Mouse (Mus musculus) neural tube, embryonic 11.5 days (tissue): ENCODE measurements around the gene Akt1s1. TPM values are rescaled to one million over a fixed set of nuclear protein-coding genes. Genes with fewer than 3 reads are reported as not detected.

Experiments used
- ATAC-seq: fragments of 200-750 bp; cut with Nextera tagmentation; 2 replicates; pipeline ENCODE4 v1.8.0; 2017; ENCODE audit warnings: moderate number of reproducible peaks, mild to moderate bottlenecking, moderate TSS enrichment, moderate library complexity; ENCODE audit not compliant: insufficient read depth, low FRiP score, low TSS enrichment
- DNase-seq: peaks from one replicate; pipeline ENCODE4 v3.0.0-alpha.2; 2015; ENCODE audit warnings: low spot score
- H3K27ac ChIP-seq: fragments of 300-500 bp; sonication (generic); 2 replicates; pipeline ENCODE4 v1.5.1; 2014; ENCODE audit warnings: low read depth, mild to moderate bottlenecking, low read length
- H3K27me3 ChIP-seq: fragments of 300-500 bp; sonication (generic); 2 replicates; pipeline ENCODE4 v1.6.1; 2014; ENCODE audit warnings: mild to moderate bottlenecking, low read length, mixed read lengths; ENCODE audit not compliant: control insufficient read depth, insufficient read depth
- H3K36me3 ChIP-seq: fragments of 300-500 bp; sonication (generic); 2 replicates; pipeline ENCODE4 v1.6.1; 2014; ENCODE audit warnings: mild to moderate bottlenecking, low read length, moderate library complexity, mixed read lengths; ENCODE audit not compliant: control insufficient read depth, insufficient read depth
- H3K4me1 ChIP-seq: fragments of 300-500 bp; sonication (generic); 2 replicates; pipeline ENCODE4 v1.6.1; 2014; ENCODE audit warnings: low read length, mixed read lengths; ENCODE audit not compliant: control insufficient read depth, insufficient read depth
- H3K4me2 ChIP-seq: fragments of 300-500 bp; sonication (generic); 2 replicates; pipeline ENCODE4 v1.6.1; 2014; ENCODE audit warnings: low read depth, mild to moderate bottlenecking, moderate library complexity
- H3K4me3 ChIP-seq: fragments of 300-500 bp; sonication (generic); 2 replicates; pipeline ENCODE4 v1.5.1; 2014; ENCODE audit warnings: low read depth, low read length
- H3K9ac ChIP-seq: fragments of 300-500 bp; sonication (generic); 2 replicates; pipeline ENCODE4 v1.6.1; 2014; ENCODE audit warnings: mild to moderate bottlenecking, low read length
- H3K9me3 ChIP-seq: fragments of 300-500 bp; sonication (generic); 2 replicates; pipeline ENCODE4 v1.6.1; 2016; ENCODE audit warnings: low read length; ENCODE audit not compliant: control insufficient read depth
- WGBS: fragments of 180-500 bp; shearing (Covaris S2); extraction: QIAGEN DNeasy Blood & Tissue Kit; methylation state at CpG from one replicate; pipeline ENCODE4 v1.1.7; 2014; 5-methylcytosine and 5-hydroxymethylcytosine counted together
- polyA plus RNA-seq: library from polyadenylated mRNA; unstranded; fragments of >200 nt; fragmentation: Nextera tagmentation; extraction: Ambion mirVana; gene quantifications from 2 replicates; pipeline ENCODE4 v1.2.1, GENCODE M21; 2014

Gene Akt1s1
- polyA plus RNA-seq, 1 experiment from 2014 or later: 37.2 TPM

- peak overlapping the region; percentile 75 for H3K27ac ChIP-seq
- DNase-seq (no peak), ATAC-seq (no peak)
- H3K36me3 ChIP-seq: peaks cover 8% of the 10 kb centered on the region; the same call in 1 of the 2 replicates
- H3K4me1 ChIP-seq: peaks cover 25% of the 10 kb centered on the region
- H3K27me3 ChIP-seq: no peaks in the 10 kb centered on the region
- H3K9ac ChIP-seq: no peak overlapping the region
- 27% methylated on average over 8 of the region's 8 CpGs for WGBS
- H3K4me2 ChIP-seq: peak overlapping the region; percentile 25; the same call in 1 of the 2 replicates
- no peaks in the 10 kb centered on the region for H3K9me3 ChIP-seq
- H3K4me3 ChIP-seq: no peak overlapping the region
Measured at GRCm38 (mm10) chr7:44893197-44893596, 44.4 kb downstream of the Akt1s1 start.

- peaks cover 25% of the 10 kb centered on the region for H3K4me1 ChIP-seq
- ATAC-seq: no peak
- WGBS: 93% methylated on average over 3 of the region's 3 CpGs
Measured at GRCm38 (mm10) chr7:44894175-44894574, 45.4 kb downstream of the Akt1s1 start.

GRCm38 (mm10) chr7:44895206-44895592 lies 46.4 kb downstream of the Akt1s1 start:
- H3K9ac ChIP-seq: no peak overlapping the region

More at GRCm38 (mm10) chr7:44894175-44894574, 45.4 kb downstream of the Akt1s1 start:
- Histone ChIP-seq H3K27ac (no peak overlapping the region), H3K4me3 (no peak overlapping the region), H3K9ac (no peak overlapping the region), H3K36me3 (peaks cover 2% of the 10 kb centered on the region; the same call in 1 of the 2 replicates), H3K9me3 (no peaks in the 10 kb centered on the region), H3K27me3 (no peaks in the 10 kb centered on the region), H3K4me2 (no peak overlapping the region)
- DNase-seq: no peak

GRCm38 (mm10) chr7:44895593-44896434 lies 47.0 kb downstream of the Akt1s1 start, which contains the start of gene Fuz:
Gene Fuz (plus strand): TSS chr7:44896079.
- Histone ChIP-seq H3K4me2 (peak within 1 kb of the TSS; percentile 87), H3K4me1 (peaks cover 23% of the 10 kb centered on the region)
- 1% methylated on average over 34 of the region's 34 CpGs for WGBS

More at GRCm38 (mm10) chr7:44895206-44895592, 46.4 kb downstream of the Akt1s1 start:
- DNase-seq (no peak), ATAC-seq (no peak)
- 55% methylated on average over 7 of the region's 7 CpGs for WGBS
- Histone ChIP-seq H3K27ac (peak overlapping the region; percentile 83), H3K36me3 (peaks cover 7% of the 10 kb centered on the region), H3K9me3 (no peaks in the 10 kb centered on the region), H3K4me2 (peak overlapping the region; percentile 87), H3K4me1 (peaks cover 25% of the 10 kb centered on the region), H3K4me3 (peak overlapping the region; percentile 64), H3K27me3 (no peaks in the 10 kb centered on the region)

GRCm38 (mm10) chr7:44896499-44896898 lies 47.7 kb downstream of the Akt1s1 start:
- H3K4me1 ChIP-seq: peaks cover 18% of the 10 kb centered on the region
- H3K4me3 ChIP-seq: peak overlapping the region; percentile 64
- DNase-seq (no peak), ATAC-seq (no peak)
- peak overlapping the region; percentile 76 for H3K9ac ChIP-seq
- H3K36me3 ChIP-seq: peaks cover 7% of the 10 kb centered on the region
- H3K27me3 ChIP-seq: no peaks in the 10 kb centered on the region
- no peaks in the 10 kb centered on the region for H3K9me3 ChIP-seq
- WGBS: 44% methylated on average over 10 of the region's 10 CpGs
- H3K27ac ChIP-seq: peak overlapping the region; percentile 83
- peak overlapping the region; percentile 87 for H3K4me2 ChIP-seq

More at GRCm38 (mm10) chr7:44895593-44896434, 47.0 kb downstream of the Akt1s1 start, which contains the start of gene Fuz:
- H3K27ac ChIP-seq: peak within 1 kb of the TSS; percentile 83
- H3K9me3 ChIP-seq: no peaks in the 10 kb centered on the region
- H3K4me3 ChIP-seq: peak within 1 kb of the TSS; percentile 64
- H3K27me3 ChIP-seq: no peaks in the 10 kb centered on the region
- DNase-seq (peak; percentile 91), ATAC-seq (peak; percentile 71)
- peaks cover 7% of the 10 kb centered on the region for H3K36me3 ChIP-seq
- peak within 1 kb of the TSS; percentile 76 for H3K9ac ChIP-seq

GRCm38 (mm10) chr7:44898607-44899006 lies 49.8 kb downstream of the Akt1s1 start:
- Histone ChIP-seq H3K9ac (peak overlapping the region; percentile 4; the same call in 1 of the 2 replicates), H3K4me1 (peaks cover 10% of the 10 kb centered on the region), H3K4me2 (peak overlapping the region; percentile 9; the same call in 1 of the 2 replicates), H3K9me3 (no peaks in the 10 kb centered on the region), H3K27ac (no peak overlapping the region), H3K4me3 (no peak overlapping the region), H3K36me3 (peaks cover 11% of the 10 kb centered on the region), H3K27me3 (no peaks in the 10 kb centered on the region)
- WGBS: 38% methylated on average over 19 of the region's 19 CpGs
- no peak for ATAC-seq
- DNase-seq: no peak

GRCm38 (mm10) chr7:44900632-44901031 lies 51.8 kb downstream of the Akt1s1 start:
- WGBS: 90% methylated on average over 11 of the region's 11 CpGs
- H3K36me3 ChIP-seq: peaks cover 18% of the 10 kb centered on the region
- H3K9ac ChIP-seq: no peak overlapping the region
- H3K4me2 ChIP-seq: no peak overlapping the region
- ATAC-seq (no peak), DNase-seq (no peak)
- H3K4me3 ChIP-seq: no peak overlapping the region
- H3K4me1 ChIP-seq: peaks cover 7% of the 10 kb centered on the region
- H3K27me3 ChIP-seq: no peaks in the 10 kb centered on the region
- no peaks in the 10 kb centered on the region for H3K9me3 ChIP-seq
- H3K27ac ChIP-seq: no peak overlapping the region

GRCm38 (mm10) chr7:44901230-44901722 lies 52.5 kb downstream of the Akt1s1 start:
- Histone ChIP-seq H3K9me3 (no peaks in the 10 kb centered on the region), H3K27me3 (no peaks in the 10 kb centered on the region), H3K4me1 (peaks cover 7% of the 10 kb centered on the region), H3K4me3 (no peak overlapping the region; the same call in 1 of the 2 replicates), H3K9ac (peak overlapping the region; percentile 22; the same call in 1 of the 2 replicates), H3K36me3 (peaks cover 21% of the 10 kb centered on the region), H3K4me2 (peak overlapping the region; percentile 36), H3K27ac (peak overlapping the region; percentile 39; the same call in 1 of the 2 replicates)
- WGBS: 17% methylated on average over 21 of the region's 21 CpGs
- DNase-seq: peak; percentile 74
- peak; percentile 33 for ATAC-seq
